Mouse (Mus musculus) cerebellum, adult 2 months (tissue): ENCODE data around the gene Tshb. TPM values are rescaled to one million over a fixed set of nuclear protein-coding genes. Genes with fewer than 3 reads are reported as not detected.

Experiments
- DNase-seq, 2 experiments: peaks; one replicate each; pipeline ENCODE4 v3.0.0; 2021
- H3K27ac ChIP-seq: fragments of 200-500 bp; 2 replicates; pipeline ENCODE4 v1.5.1; 2012; ENCODE audit warnings: low read length, control low read depth, inconsistent platforms; ENCODE audit not compliant: insufficient read depth
- H3K27me3 ChIP-seq: fragments of 200-500 bp; 2 replicates; pipeline ENCODE4 v1.6.1; 2012; ENCODE audit warnings: inconsistent platforms, mild to moderate bottlenecking, low read length, moderate library complexity; ENCODE audit not compliant: control insufficient read depth, insufficient read depth
- H3K4me1 ChIP-seq: fragments of 200-500 bp; 2 replicates; pipeline ENCODE4 v1.6.1; 2011; ENCODE audit warnings: low read length; ENCODE audit not compliant: control insufficient read depth, insufficient read depth
- H3K4me3 ChIP-seq: fragments of 200-500 bp; replicated peaks from 2 replicates; pipeline ENCODE3; 2011; ENCODE audit warnings: mild to moderate bottlenecking, low read depth, low read length, control low read depth; ENCODE audit not compliant: insufficient read depth
- CTCF ChIP-seq: fragments of 200-500 bp; IDR thresholded peaks from 2 replicates; pipeline ENCODE4 v1.5.1; 2011; ENCODE audit warnings: low read depth, mild to moderate bottlenecking, control low read depth, low read length, moderate library complexity, borderline replicate concordance; ENCODE audit not compliant: insufficient read depth
- POLR2A ChIP-seq: fragments of 200-500 bp; IDR thresholded peaks from 2 replicates; pipeline ENCODE4 v1.6.1; 2011; ENCODE audit warnings: low read length, control low read depth, borderline replicate concordance; ENCODE audit not compliant: insufficient read depth
- WGBS: fragments of 180-500 bp; shearing (Covaris S2); methylation state at CpG from one replicate; pipeline ENCODE4 v1.1.7; 2018; 5-methylcytosine and 5-hydroxymethylcytosine counted together
- polyA plus RNA-seq: library from polyadenylated mRNA; depleted of rRNA; stranded (reverse); fragments of >200 nt; gene quantifications from 2 replicates; pipeline ENCODE4 v1.2.3, GENCODE M21; 2012

Tshb gene
- polyA plus RNA-seq, 1 experiment, result 1.1 TPM

DNA sequence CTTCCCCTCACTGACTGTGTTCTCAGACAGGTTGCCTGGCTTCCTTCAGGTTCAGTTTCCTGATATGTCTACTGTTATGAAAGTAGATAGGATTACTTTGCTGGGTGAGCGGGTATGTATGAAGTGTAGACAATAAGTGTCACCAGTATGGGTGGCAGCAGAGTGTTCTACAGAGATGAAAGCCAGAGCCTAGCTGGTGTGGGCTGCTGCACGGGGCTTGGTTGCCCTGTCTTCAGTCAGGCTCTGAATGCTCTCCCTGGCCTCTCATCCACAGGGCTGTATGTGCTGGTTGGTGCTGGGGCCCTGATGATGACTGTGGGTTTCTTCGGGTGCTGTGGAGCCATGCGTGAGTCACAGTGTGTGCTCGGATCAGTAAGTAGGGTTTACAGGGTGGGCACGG lies 25.5 kb downstream of the Tshb start:
- Histone ChIP-seq H3K4me3 (no peak overlapping the region), H3K4me1 (peaks cover 6% of the 10 kb centered on the region), H3K27ac (no peak overlapping the region), H3K27me3 (no peaks in the 10 kb centered on the region)
- no peak for DNase-seq
- no peak for TF ChIP-seq POLR2A
- TF ChIP-seq CTCF, result no peak
- 67% methylated on average over 6 of the region's 6 CpGs for WGBS

GRCm38 (mm10) chr3:102755801-102756200 lies 26.7 kb downstream of the Tshb start:
- no peak for TF ChIP-seq CTCF
- TF ChIP-seq POLR2A, result no peak
- Histone ChIP-seq H3K4me1 (peaks cover 6% of the 10 kb centered on the region), H3K27me3 (no peaks in the 10 kb centered on the region), H3K4me3 (no peak overlapping the region), H3K27ac (no peak overlapping the region)
- no peak for DNase-seq
- 81% methylated on average over 1 of the region's 1 CpGs for WGBS

GRCm38 (mm10) chr3:102752457-102752856 lies 30.1 kb downstream of the Tshb start:
- DNase-seq, result no peak
- no peak; the same call in 1 of the 2 replicates for TF ChIP-seq CTCF
- TF ChIP-seq POLR2A, result no peak
- Histone ChIP-seq H3K27ac (no peak overlapping the region), H3K4me3 (no peak overlapping the region), H3K4me1 (no peaks in the 10 kb centered on the region; the same call in 1 of the 2 replicates), H3K27me3 (no peaks in the 10 kb centered on the region)
- WGBS, result 56% methylated on average over 5 of the region's 5 CpGs

GRCm38 (mm10) chr3:102752053-102752452 lies 30.5 kb downstream of the Tshb start:
- DNase-seq, result peak in 1 of 2 experiments; percentile 30
- H3K27ac ChIP-seq, result no peak overlapping the region
- no peak overlapping the region for H3K4me3 ChIP-seq
- no peaks in the 10 kb centered on the region; the same call in 1 of the 2 replicates for H3K4me1 ChIP-seq
- TF ChIP-seq POLR2A (no peak), CTCF (no peak)
- no peaks in the 10 kb centered on the region for H3K27me3 ChIP-seq
- WGBS, result 60% methylated on average over 4 of the region's 4 CpGs

DNA sequence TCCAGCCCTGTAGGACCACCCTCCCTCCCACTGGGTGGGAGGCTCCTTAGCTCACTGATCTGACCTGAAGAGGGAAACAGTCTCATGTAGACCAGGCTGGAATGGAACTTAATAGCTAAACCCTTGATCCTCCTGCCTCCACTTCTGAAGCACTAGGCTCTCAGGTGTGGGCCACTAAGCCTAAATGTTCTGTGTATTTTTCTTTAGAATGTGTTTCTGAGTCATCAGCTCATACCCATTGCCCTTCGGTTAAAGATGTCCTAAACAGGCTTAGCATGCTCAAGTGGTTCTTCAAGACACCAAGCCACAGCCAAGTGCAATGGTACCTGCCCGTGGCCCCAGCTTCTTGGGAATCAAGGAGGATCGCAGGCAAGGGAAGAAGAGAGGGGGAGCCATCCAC lies 31.0 kb downstream of the Tshb start:
- 97% methylated on average over 3 of the region's 3 CpGs for WGBS
- no peak for TF ChIP-seq POLR2A
- no peak for TF ChIP-seq CTCF

GRCm38 (mm10) chr3:102751136-102751535 lies 31.4 kb downstream of the Tshb start:
- Histone ChIP-seq H3K4me1 (no peaks in the 10 kb centered on the region; the same call in 1 of the 2 replicates), H3K27me3 (no peaks in the 10 kb centered on the region; the same call in 1 of the 2 replicates), H3K4me3 (no peak overlapping the region), H3K27ac (no peak overlapping the region)
- 84% methylated on average over 5 of the region's 5 CpGs for WGBS
- DNase-seq, result no peak
- TF ChIP-seq CTCF, result no peak
- TF ChIP-seq POLR2A, result no peak

More for the DNA sequence above, 31.0 kb downstream of the Tshb start:
- no peaks in the 10 kb centered on the region for H3K27me3 ChIP-seq
- H3K27ac ChIP-seq, result no peak overlapping the region
- no peak overlapping the region for H3K4me3 ChIP-seq
- no peaks in the 10 kb centered on the region; the same call in 1 of the 2 replicates for H3K4me1 ChIP-seq
- no peak for DNase-seq

- DNase-seq, result no peak
- Histone ChIP-seq H3K4me3 (no peak overlapping the region), H3K4me1 (peaks cover 12% of the 10 kb centered on the region), H3K27me3 (no peaks in the 10 kb centered on the region; the same call in 1 of the 2 replicates), H3K27ac (no peak overlapping the region)
- TF ChIP-seq POLR2A (no peak), CTCF (no peak)
- 86% methylated on average over 5 of the region's 5 CpGs for WGBS
Observed at GRCm38 (mm10) chr3:102748686-102749085, 33.8 kb downstream of the Tshb start.

DNA sequence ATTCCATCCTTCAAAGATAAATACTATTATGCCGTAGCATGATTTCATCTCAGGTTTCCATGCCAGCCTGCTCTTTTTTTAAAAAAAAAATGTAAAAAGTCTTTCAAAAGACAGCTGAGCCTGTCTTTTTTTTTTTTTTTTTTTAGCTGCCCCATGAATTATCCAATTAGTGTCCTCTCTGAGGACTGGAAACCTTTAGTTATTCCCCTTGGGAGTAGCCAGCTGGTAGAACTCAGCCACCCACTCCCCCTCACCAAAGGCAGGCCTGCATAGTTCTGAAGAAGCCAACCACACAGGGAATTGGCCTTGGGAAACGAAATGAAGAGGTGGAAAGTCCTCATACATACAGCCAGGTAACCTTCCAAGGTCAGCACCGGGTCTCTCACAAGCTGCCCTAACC lies 34.5 kb downstream of the Tshb start:
- WGBS, result 88% methylated on average over 3 of the region's 3 CpGs
- no peak overlapping the region for H3K27ac ChIP-seq

More for the DNA sequence above, 34.5 kb downstream of the Tshb start:
- Histone ChIP-seq H3K4me1 (peaks cover 12% of the 10 kb centered on the region), H3K4me3 (no peak overlapping the region), H3K27me3 (no peaks in the 10 kb centered on the region; the same call in 1 of the 2 replicates)
- DNase-seq, result no peak
- no peak for TF ChIP-seq POLR2A
- TF ChIP-seq CTCF, result no peak
